Mouse (Mus musculus) urinary bladder, postnatal 36 days (tissue): Measurements from ENCODE around the gene Lbr.

Experiments
- DNase-seq, 2 experiments: peaks; one replicate each; pipeline ENCODE4 v3.0.0; 2022; ENCODE audit warnings: low spot score in 2 of 2, mixed read lengths in 1 of 2

Lbr gene

DNA sequence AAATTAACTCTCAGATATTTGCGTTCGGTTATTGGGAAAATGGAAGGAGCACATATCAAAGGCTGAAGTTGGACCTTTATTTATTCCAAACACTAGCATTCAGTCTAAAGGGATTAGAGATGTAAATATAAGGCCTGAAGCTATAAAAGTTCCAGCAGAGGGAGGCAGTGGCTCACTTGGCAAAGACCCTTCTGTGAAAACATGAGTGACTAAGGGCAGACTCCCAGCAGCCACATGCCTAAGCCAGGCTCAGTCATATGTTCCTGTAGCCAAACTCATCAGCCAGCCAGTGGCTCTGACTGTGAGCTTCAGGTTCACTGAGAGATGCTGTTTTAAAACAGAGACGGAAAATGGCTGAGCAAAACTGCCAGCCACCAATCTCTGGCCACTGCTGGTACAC is 71.0 kb downstream of the Lbr start:
- DNase-seq: no peak

DNA sequence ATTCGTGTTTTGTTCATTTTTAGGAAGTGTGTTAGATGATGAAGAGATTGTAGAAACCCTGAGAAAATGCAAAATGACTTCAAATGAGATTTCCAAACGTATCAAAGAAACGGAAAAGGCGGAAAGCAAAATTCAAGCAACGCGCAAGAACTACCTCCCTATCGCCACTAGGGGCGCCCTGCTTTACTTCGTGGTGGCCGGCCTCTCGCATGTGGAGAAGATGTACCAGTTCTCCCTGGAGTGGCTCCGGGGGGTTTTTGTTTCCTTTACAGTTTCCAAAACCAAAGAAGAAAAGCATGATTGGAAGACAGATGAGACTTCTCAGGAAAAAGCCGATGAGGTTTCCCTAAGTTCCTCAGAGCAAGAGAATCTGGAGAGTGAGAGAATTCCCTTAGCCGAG is 73.5 kb downstream of the Lbr start:
- no peak for DNase-seq
